Mouse (Mus musculus) heart, adult 11 months (tissue): ENCODE results near the gene Rftn2.

Experiments used
- DNase-seq: peaks from one replicate; pipeline ENCODE4 v3.0.0; 2022

The Rftn2 gene

GRCm38 (mm10) chr1:55171361-55172325 is 54.9 kb downstream of the Rftn2 start:
- DNase-seq = no peak

- peak; percentile 82 for DNase-seq
These were observed 58.0 kb downstream of the Rftn2 start for GRCm38 (mm10) chr1:55168591-55168990.

GRCm38 (mm10) chr1:55167560-55167959 is 59.0 kb downstream of the Rftn2 start:
- DNase-seq = peak; percentile 54

GRCm38 (mm10) chr1:55164005-55164404 is 62.6 kb downstream of the Rftn2 start:
- DNase-seq = peak; percentile 54

- peak; percentile 82 for DNase-seq
These were observed 63.8 kb downstream of the Rftn2 start for GRCm38 (mm10) chr1:55162781-55163180.

- peak; percentile 82 for DNase-seq
These were observed 64.7 kb downstream of the Rftn2 start for GRCm38 (mm10) chr1:55161895-55162294.

- DNase-seq = peak; percentile 87
These were observed 65.5 kb downstream of the Rftn2 start for GRCm38 (mm10) chr1:55160831-55161638.

GRCm38 (mm10) chr1:55160218-55160617 is 66.4 kb downstream of the Rftn2 start:
- peak; percentile 89 for DNase-seq

GRCm38 (mm10) chr1:55158821-55159220 is 67.8 kb downstream of the Rftn2 start:
- DNase-seq = peak; percentile 31

GRCm38 (mm10) chr1:55158211-55158610 is 68.4 kb downstream of the Rftn2 start:
- peak; percentile 52 for DNase-seq

- DNase-seq = peak; percentile 67
These were observed 69.3 kb downstream of the Rftn2 start for GRCm38 (mm10) chr1:55157329-55157728.

- peak; percentile 77 for DNase-seq
These were observed 81.0 kb downstream of the Rftn2 start for GRCm38 (mm10) chr1:55145556-55145955.

- DNase-seq = peak; percentile 61
These were observed 82.2 kb downstream of the Rftn2 start for GRCm38 (mm10) chr1:55144338-55144737.

GRCm38 (mm10) chr1:55135846-55136245 is 90.7 kb downstream of the Rftn2 start:
- peak; percentile 51 for DNase-seq

GRCm38 (mm10) chr1:55134301-55134700 is 92.3 kb downstream of the Rftn2 start:
- DNase-seq = peak; percentile 82

GRCm38 (mm10) chr1:55133173-55133572 is 93.4 kb downstream of the Rftn2 start:
- DNase-seq = peak; percentile 80

GRCm38 (mm10) chr1:55132308-55132707 is 94.3 kb downstream of the Rftn2 start:
- DNase-seq = peak; percentile 78

GRCm38 (mm10) chr1:55131424-55132014 is 95.1 kb downstream of the Rftn2 start:
- DNase-seq = no peak

- peak; percentile 99 for DNase-seq
These were observed 95.6 kb downstream of the Rftn2 start, which contains the start of gene Mob4 for GRCm38 (mm10) chr1:55130943-55131401. Gene Mob4 (plus strand): TSS chr1:55131231.

GRCm38 (mm10) chr1:55130190-55130916 is 96.2 kb downstream of the Rftn2 start:
- peak; percentile 85 for DNase-seq

GRCm38 (mm10) chr1:55129716-55130115 is 96.9 kb downstream of the Rftn2 start:
- DNase-seq = peak; percentile 78

GRCm38 (mm10) chr1:55124136-55124535 is 102.4 kb downstream of the Rftn2 start:
- peak; percentile 68 for DNase-seq
